Mouse (Mus musculus) stomach, embryonic 14.5 days (tissue): ENCODE data around the gene Sirt3. TPM values are rescaled to one million over a fixed set of nuclear protein-coding genes. Genes with fewer than 3 reads are reported as not detected.
A peak's percentile ranks its signal among the peaks of the same experiment; 100 is the strongest.

Source experiments
- ATAC-seq: fragments of 200-750 bp; cut with Nextera tagmentation; 2 replicates; pipeline ENCODE4 v1.8.0; 2017; ENCODE audit warnings: low read depth, moderate TSS enrichment; ENCODE audit not compliant: insufficient number of reproducible peaks, insufficient read depth, low FRiP score
- H3K27ac ChIP-seq: fragments of 300-500 bp; sonication (generic); 2 replicates; pipeline ENCODE4 v1.5.1; 2014; ENCODE audit warnings: mild to moderate bottlenecking, low read length, moderate library complexity, mixed read lengths
- H3K27me3 ChIP-seq: fragments of 300-500 bp; sonication (generic); 2 replicates; pipeline ENCODE4 v1.6.1; 2014; ENCODE audit warnings: low read length, control low read depth, mixed read lengths; ENCODE audit not compliant: control insufficient read depth, insufficient read depth
- H3K36me3 ChIP-seq: fragments of 300-500 bp; sonication (generic); 2 replicates; pipeline ENCODE4 v1.6.1; 2014; ENCODE audit warnings: mild to moderate bottlenecking, control low read depth, low read length, moderate library complexity, mixed read lengths; ENCODE audit not compliant: control insufficient read depth, insufficient read depth
- H3K4me1 ChIP-seq: fragments of 300-500 bp; sonication (generic); 2 replicates; pipeline ENCODE4 v1.6.1; 2014; ENCODE audit warnings: low read length, control low read depth, mixed read lengths; ENCODE audit not compliant: control insufficient read depth, insufficient read depth
- H3K4me2 ChIP-seq: fragments of 300-500 bp; sonication (generic); replicated peaks from 2 replicates; pipeline ENCODE4 v1.6.1; 2014; ENCODE audit warnings: low read depth, low read length, control low read depth
- H3K4me3 ChIP-seq: fragments of 300-500 bp; sonication (generic); 2 replicates; pipeline ENCODE4 v1.5.1; 2014; ENCODE audit warnings: low read depth, low read length, control low read depth
- H3K9ac ChIP-seq: fragments of 300-500 bp; sonication (generic); replicated peaks from 2 replicates; pipeline ENCODE4 v1.6.1; 2014; ENCODE audit warnings: low read depth, mild to moderate bottlenecking, control low read depth, low read length, moderate library complexity, mixed read lengths
- H3K9me3 ChIP-seq: fragments of 300-500 bp; sonication (generic); 2 replicates; pipeline ENCODE4 v1.6.1; 2016; ENCODE audit warnings: low read depth, low read length, control low read depth; ENCODE audit not compliant: control insufficient read depth
- WGBS: fragments of 180-500 bp; shearing (Covaris S2); extraction: QIAGEN DNeasy Blood & Tissue Kit; methylation state at CpG from one replicate; pipeline ENCODE4 v1.1.7; 2014; 5-methylcytosine and 5-hydroxymethylcytosine counted together
- polyA plus RNA-seq: library from polyadenylated mRNA; unstranded; fragments of >200 nt; fragmentation: Nextera tagmentation; extraction: Ambion mirVana; gene quantifications from 2 replicates; pipeline ENCODE4 v1.2.1, GENCODE M21; 2014

The Sirt3 gene
- polyA plus RNA-seq = 21.8 and 23.5 TPM in 2 replicates

DNA sequence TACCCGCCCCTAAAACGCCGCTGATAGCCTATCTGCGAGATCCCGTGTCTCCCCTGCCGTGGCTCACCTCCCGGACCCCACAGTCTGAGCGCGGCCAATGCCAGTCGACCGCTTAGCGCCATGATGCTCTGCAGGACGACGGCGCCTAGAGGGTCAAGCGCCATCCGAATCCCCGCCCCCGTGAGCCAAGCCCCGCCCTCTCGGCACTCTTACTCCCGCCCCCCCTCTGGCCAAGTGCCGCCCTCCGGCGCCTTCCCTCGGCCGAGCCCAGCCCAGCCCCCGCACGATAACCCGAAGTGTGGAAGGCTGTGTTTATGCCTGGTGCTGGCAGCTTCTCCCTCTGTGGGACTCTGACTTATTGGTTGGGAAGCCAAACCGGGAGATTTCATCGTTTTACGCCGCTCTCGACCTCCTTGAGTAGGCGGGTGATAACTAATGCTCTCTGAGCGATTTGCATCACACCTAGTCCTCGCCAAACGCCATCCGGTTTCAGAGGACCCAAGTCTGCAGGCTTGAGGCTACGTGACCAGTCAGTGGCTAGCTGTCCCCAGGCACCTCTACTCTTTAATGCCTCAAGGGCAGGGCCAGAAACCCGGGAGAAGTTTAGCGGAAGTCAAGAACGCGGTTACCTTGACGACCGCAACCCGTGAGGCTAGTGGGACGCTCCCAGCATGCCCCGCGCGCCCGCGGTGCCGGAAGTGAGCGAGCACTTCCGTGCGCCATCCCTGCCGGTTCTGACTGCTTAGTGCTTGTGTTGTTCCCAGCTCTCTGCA, at the start of gene Sirt3, which contains the start of gene Psmd13:
TSS of gene Sirt3 (minus strand) at position 614 of the 773 bp plus-strand sequence.
TSS of gene Psmd13 (plus strand) at position 273 of the 773 bp plus-strand sequence.
- WGBS = under 1% methylated on average over 59 of the region's 59 CpGs
- Histone ChIP-seq H3K4me2 (peak within 1 kb of the TSS; percentile 59), H3K27ac (peak within 1 kb of the TSS; percentile 85), H3K4me3 (peak within 1 kb of the TSS; percentile 79), H3K4me1 (peaks cover 7% of the 10 kb centered on the region; the same call in 1 of the 2 replicates), H3K36me3 (peaks cover 7% of the 10 kb centered on the region; the same call in 1 of the 2 replicates), H3K27me3 (no peaks in the 10 kb centered on the region), H3K9me3 (no peaks in the 10 kb centered on the region), H3K9ac (peak within 1 kb of the TSS; percentile 66)
- ATAC-seq = peak; percentile 95

DNA sequence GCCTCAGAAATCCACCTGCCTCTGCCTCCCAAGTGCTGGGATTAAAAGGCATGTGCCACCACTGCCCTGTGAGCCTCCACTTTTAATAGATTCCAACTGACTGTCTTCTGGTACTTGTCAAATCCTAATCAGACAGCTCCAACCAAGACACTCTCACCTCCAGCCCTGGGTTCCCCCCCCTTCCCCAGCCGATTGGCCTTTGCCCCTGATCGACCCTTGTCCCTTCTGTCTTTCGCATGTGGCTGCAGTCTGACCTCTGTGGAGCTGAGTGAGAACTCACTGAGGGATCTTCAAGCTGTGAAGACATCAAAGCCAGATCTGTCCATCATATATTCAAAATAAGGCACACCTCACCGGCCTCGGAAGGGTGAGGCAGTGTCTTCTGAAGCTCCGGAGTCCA, 45.1 kb upstream of the Sirt3 start:
- Histone ChIP-seq H3K27ac (no peak overlapping the region), H3K27me3 (peaks cover 24% of the 10 kb centered on the region), H3K4me3 (no peak overlapping the region), H3K4me1 (peaks cover 9% of the 10 kb centered on the region; the same call in 1 of the 2 replicates), H3K9ac (no peak overlapping the region), H3K4me2 (no peak overlapping the region), H3K9me3 (no peaks in the 10 kb centered on the region), H3K36me3 (no peaks in the 10 kb centered on the region)
- no peak for ATAC-seq
- WGBS = 79% methylated on average over 6 of the region's 6 CpGs

GRCm38 (mm10) chr7:140923070-140923775, 41.1 kb upstream of the Sirt3 start:
- H3K4me1 ChIP-seq = peaks cover 10% of the 10 kb centered on the region; the same call in 1 of the 2 replicates
- peaks cover 36% of the 10 kb centered on the region for H3K27me3 ChIP-seq
- no peaks in the 10 kb centered on the region for H3K9me3 ChIP-seq
- H3K4me3 ChIP-seq = peak overlapping the region; percentile 28
- no peak for ATAC-seq
- peak overlapping the region; percentile 56 for H3K4me2 ChIP-seq
- H3K9ac ChIP-seq = no peak overlapping the region; the same call in 1 of the 2 replicates
- WGBS = 26% methylated on average over 30 of the region's 30 CpGs
- H3K27ac ChIP-seq = no peak overlapping the region
- no peaks in the 10 kb centered on the region for H3K36me3 ChIP-seq

DNA sequence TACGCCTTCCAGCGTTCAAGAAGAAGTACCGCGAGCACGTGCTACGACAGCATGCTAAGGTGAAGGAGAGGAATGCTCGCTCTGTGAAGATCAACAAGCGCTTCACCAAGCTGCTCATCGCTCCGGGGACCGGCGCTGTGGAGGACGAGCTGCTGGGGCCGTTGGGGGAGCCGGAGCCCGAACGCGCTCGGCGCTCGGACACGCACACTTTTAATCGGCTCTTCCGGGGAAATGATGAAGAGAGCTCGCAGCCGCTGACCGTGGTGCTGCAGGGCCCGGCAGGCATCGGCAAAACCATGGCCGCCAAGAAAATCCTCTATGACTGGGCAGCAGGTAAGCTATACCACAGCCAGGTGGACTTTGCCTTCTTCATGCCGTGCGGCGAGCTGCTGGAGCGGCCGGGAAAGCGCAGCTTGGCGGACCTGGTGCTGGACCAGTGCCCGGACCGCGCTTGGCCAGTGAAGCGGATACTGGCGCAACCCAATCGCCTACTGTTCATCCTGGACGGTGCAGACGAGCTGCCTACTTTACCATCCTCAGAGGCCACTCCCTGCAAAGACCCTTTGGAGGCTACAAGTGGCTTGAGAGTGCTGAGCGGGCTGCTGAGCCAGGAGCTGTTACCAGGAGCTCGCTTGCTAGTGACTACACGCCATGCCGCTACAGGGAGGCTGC, 40.4 kb upstream of the Sirt3 start:
- Histone ChIP-seq H3K9ac (no peak overlapping the region), H3K4me3 (peak overlapping the region; percentile 28), H3K27ac (no peak overlapping the region), H3K4me2 (peak overlapping the region; percentile 56), H3K27me3 (peaks cover 36% of the 10 kb centered on the region), H3K4me1 (peaks cover 10% of the 10 kb centered on the region; the same call in 1 of the 2 replicates), H3K9me3 (no peaks in the 10 kb centered on the region), H3K36me3 (no peaks in the 10 kb centered on the region)
- WGBS = under 1% methylated on average over 49 of the region's 49 CpGs
- peak; percentile 31; the same call in 1 of the 2 replicates for ATAC-seq

GRCm38 (mm10) chr7:140921225-140921975, 39.3 kb upstream of the Sirt3 start:
- Histone ChIP-seq H3K9me3 (no peaks in the 10 kb centered on the region), H3K4me2 (no peak overlapping the region), H3K27ac (no peak overlapping the region), H3K9ac (no peak overlapping the region), H3K4me3 (no peak overlapping the region), H3K27me3 (peaks cover 36% of the 10 kb centered on the region), H3K4me1 (peaks cover 10% of the 10 kb centered on the region; the same call in 1 of the 2 replicates), H3K36me3 (no peaks in the 10 kb centered on the region)
- ATAC-seq = no peak
- 30% methylated on average over 22 of the region's 22 CpGs for WGBS

GRCm38 (mm10) chr7:140920418-140921029, 38.4 kb upstream of the Sirt3 start, which contains the start of gene Nlrp6:
Gene Nlrp6 (plus strand): TSS chr7:140920902.
- Histone ChIP-seq H3K9ac (no peak within 1 kb of the TSS), H3K36me3 (no peaks in the 10 kb centered on the region), H3K27me3 (peaks cover 36% of the 10 kb centered on the region), H3K4me1 (peaks cover 10% of the 10 kb centered on the region; the same call in 1 of the 2 replicates), H3K9me3 (no peaks in the 10 kb centered on the region), H3K4me2 (no peak within 1 kb of the TSS), H3K27ac (no peak within 1 kb of the TSS), H3K4me3 (no peak within 1 kb of the TSS)
- 67% methylated on average over 8 of the region's 8 CpGs for WGBS
- ATAC-seq = no peak

DNA sequence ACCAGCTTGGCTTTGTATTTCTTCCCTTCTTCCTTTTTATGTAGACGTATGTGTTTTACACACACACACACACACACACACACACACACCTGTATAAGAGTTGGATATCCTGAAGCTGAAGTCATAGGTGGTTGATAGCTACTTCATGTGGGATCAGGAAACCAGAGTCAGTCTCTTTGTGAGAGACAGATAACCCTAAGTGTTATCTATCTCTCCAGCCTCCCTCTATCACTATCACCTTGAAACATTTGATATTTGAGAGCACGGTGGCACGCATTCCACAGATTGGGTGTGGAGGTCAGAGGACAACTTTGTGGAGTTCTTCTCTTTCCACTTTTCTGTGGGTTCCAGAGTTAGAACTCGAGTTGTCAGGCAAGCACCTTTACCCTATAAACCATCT, 37.8 kb upstream of the Sirt3 start:
- no peaks in the 10 kb centered on the region for H3K36me3 ChIP-seq
- no peak overlapping the region for H3K4me3 ChIP-seq
- peaks cover 36% of the 10 kb centered on the region for H3K27me3 ChIP-seq
- H3K4me1 ChIP-seq = peaks cover 10% of the 10 kb centered on the region; the same call in 1 of the 2 replicates
- 57% methylated on average over 4 of the region's 4 CpGs for WGBS
- no peak overlapping the region for H3K9ac ChIP-seq
- H3K9me3 ChIP-seq = no peaks in the 10 kb centered on the region
- no peak overlapping the region for H3K27ac ChIP-seq
- H3K4me2 ChIP-seq = no peak overlapping the region
- ATAC-seq = no peak
